Mouse (Mus musculus) heart, postnatal 0 days (tissue): Measurements from ENCODE around the gene Mxi1. TPM values are rescaled to one million over a fixed set of nuclear protein-coding genes. Genes with fewer than 3 reads are reported as not detected.

Experiments used
- ATAC-seq: fragments of 200-750 bp; cut with Nextera tagmentation; 2 replicates; pipeline ENCODE4 v1.8.0; 2017; ENCODE audit warnings: low read depth, moderate number of reproducible peaks, moderate library complexity; ENCODE audit not compliant: insufficient read depth
- DNase-seq: peaks from one replicate; pipeline ENCODE4 v3.0.0-alpha.2; 2016; ENCODE audit warnings: low spot score
- H3K27ac ChIP-seq: fragments of 300-500 bp; sonication (generic); 2 replicates; pipeline ENCODE4 v1.5.1; 2014; ENCODE audit warnings: low read depth, mild to moderate bottlenecking
- H3K27me3 ChIP-seq: fragments of 300-500 bp; sonication (generic); 2 replicates; pipeline ENCODE4 v1.6.1; 2014; ENCODE audit warnings: low read length, mixed read lengths; ENCODE audit not compliant: control insufficient read depth, insufficient read depth
- H3K36me3 ChIP-seq: fragments of 300-500 bp; sonication (generic); replicated peaks from 2 replicates; pipeline ENCODE4 v1.6.1; 2014; ENCODE audit warnings: low read length, mixed read lengths; ENCODE audit not compliant: control insufficient read depth, insufficient read depth
- H3K4me1 ChIP-seq: fragments of 300-500 bp; sonication (generic); 2 replicates; pipeline ENCODE4 v1.6.1; 2014; ENCODE audit warnings: antibody characterized with exemption; ENCODE audit not compliant: control insufficient read depth, insufficient read depth
- H3K4me2 ChIP-seq: fragments of 300-500 bp; sonication (generic); 2 replicates; pipeline ENCODE4 v1.6.1; 2014; ENCODE audit warnings: low read depth, mild to moderate bottlenecking, low read length, moderate library complexity
- H3K4me3 ChIP-seq: fragments of 300-500 bp; sonication (generic); 2 replicates; pipeline ENCODE4 v1.5.1; 2014; ENCODE audit warnings: low read depth, low read length
- H3K9ac ChIP-seq: fragments of 300-500 bp; sonication (generic); replicated peaks from 2 replicates; pipeline ENCODE4 v1.6.1; 2014; ENCODE audit warnings: low read depth, low read length, mixed read lengths
- H3K9me3 ChIP-seq: fragments of 300-500 bp; sonication (generic); replicated peaks from 2 replicates; pipeline ENCODE4 v1.6.1; 2016; ENCODE audit warnings: low read length; ENCODE audit not compliant: control insufficient read depth
- CTCF ChIP-seq: IDR thresholded peaks from 2 replicates; pipeline ENCODE4 v1.5.1; 2016; ENCODE audit warnings: antibody characterized with exemption, control low read depth, low read depth
- EP300 ChIP-seq: IDR thresholded peaks from 2 replicates; pipeline ENCODE4 v1.6.1; 2016; ENCODE audit warnings: antibody characterized with exemption, low read depth
- WGBS: fragments of 180-500 bp; shearing (Covaris S2); extraction: QIAGEN DNeasy Blood & Tissue Kit; methylation state at CpG from one replicate; pipeline ENCODE4 v1.1.7; 2014; 5-methylcytosine and 5-hydroxymethylcytosine counted together
- polyA plus RNA-seq: library from polyadenylated mRNA; unstranded; fragments of >200 nt; fragmentation: Nextera tagmentation; extraction: Ambion mirVana; gene quantifications from 2 replicates; pipeline ENCODE4 v1.2.1, GENCODE M21; 2015
- total RNA-seq: library from RNA; depleted of rRNA; stranded (reverse); fragments of >200 nt; gene quantifications from 2 replicates; pipeline ENCODE4 v1.2.3, GENCODE M21; 2014; ENCODE audit warnings: low replicate concordance

Mxi1 gene
- total and polyA plus RNA-seq, 2 experiments from 2014 or later, result 31.2 to 32.1 TPM

DNA sequence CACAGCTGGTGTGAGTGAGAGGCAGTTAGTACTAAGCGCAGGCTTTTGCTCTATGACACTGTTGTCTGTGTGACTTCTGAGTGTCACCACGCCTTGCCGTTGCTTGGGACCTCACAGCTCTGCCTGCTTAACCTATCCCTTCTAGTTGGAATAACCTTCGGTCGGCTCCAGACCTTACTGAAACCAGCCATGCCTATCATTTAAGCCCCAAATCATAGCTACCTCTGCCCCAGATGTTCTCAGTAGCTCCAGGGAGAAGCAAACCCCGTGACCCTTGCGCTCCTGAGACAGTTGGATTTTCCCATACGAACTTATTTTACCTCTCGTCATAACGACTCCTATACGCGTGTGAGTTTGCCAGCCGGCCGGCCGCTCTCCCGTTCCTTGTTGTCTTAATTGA is 33.7 kb downstream of the Mxi1 start:
- Histone ChIP-seq H3K4me2 (no peak overlapping the region), H3K4me3 (no peak overlapping the region), H3K4me1 (no peaks in the 10 kb centered on the region), H3K27me3 (no peaks in the 10 kb centered on the region), H3K27ac (no peak overlapping the region), H3K9ac (no peak overlapping the region), H3K36me3 (0 out of 2 replicates have a peak, but pooled peaks cover 5% of the 10 kb centered on the region), H3K9me3 (no peaks in the 10 kb centered on the region)
- no peak for ATAC-seq
- 94% methylated on average over 16 of the region's 16 CpGs for WGBS
- no peak for DNase-seq
- no peak for TF ChIP-seq EP300
- TF ChIP-seq CTCF, result no peak

DNA sequence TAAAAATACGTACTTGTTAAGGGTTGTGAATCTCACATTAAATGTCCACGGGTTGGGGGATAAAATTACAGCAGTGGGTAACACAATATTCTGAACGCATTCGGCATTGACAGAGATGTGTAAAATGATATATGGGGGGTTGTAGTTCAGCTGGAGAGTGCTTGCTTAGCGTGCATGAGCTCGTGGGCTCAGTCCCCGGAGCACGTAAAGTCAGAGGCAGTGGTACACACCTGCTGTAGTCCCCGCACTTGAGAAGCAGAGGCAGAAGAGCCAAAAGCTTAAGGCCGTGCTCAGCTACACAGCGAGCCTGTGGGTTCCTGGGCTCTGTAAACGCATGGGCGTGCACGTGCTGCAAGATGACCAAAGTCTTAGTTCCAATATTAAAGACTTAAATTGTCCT is 35.4 kb downstream of the Mxi1 start:
- Histone ChIP-seq H3K36me3 (0 out of 2 replicates have a peak, but pooled peaks cover 7% of the 10 kb centered on the region), H3K9me3 (no peaks in the 10 kb centered on the region), H3K27me3 (no peaks in the 10 kb centered on the region), H3K27ac (no peak overlapping the region), H3K4me3 (no peak overlapping the region), H3K4me1 (no peaks in the 10 kb centered on the region), H3K9ac (no peak overlapping the region), H3K4me2 (no peak overlapping the region)
- TF ChIP-seq EP300 (no peak), CTCF (no peak)
- ATAC-seq (no peak), DNase-seq (no peak)
- WGBS, result 87% methylated on average over 14 of the region's 14 CpGs

DNA sequence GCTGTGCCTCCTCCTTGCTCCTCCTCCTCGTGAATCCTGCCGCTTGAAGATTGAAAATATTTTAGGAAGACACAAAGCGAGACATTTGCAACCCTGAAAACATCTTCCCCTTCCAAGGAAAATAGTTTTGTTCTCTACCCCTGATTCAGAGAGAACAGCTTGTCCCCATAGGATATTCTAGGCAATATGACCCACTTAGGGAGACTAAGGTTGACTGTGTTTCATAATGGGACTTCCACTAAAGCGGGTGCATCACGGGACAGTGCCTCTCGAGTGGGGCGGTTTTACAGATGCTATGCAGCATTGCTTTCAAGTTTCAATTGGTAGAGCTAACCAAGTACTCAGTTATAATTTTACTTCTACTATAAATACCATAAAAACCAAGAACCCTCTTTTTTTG is 43.5 kb downstream of the Mxi1 start:
- no peak for ATAC-seq
- DNase-seq, result no peak
- no peak overlapping the region for H3K4me2 ChIP-seq
- no peak overlapping the region for H3K27ac ChIP-seq
- WGBS, result 88% methylated on average over 7 of the region's 7 CpGs
- H3K27me3 ChIP-seq, result no peaks in the 10 kb centered on the region
- no peak for TF ChIP-seq EP300
- no peak for TF ChIP-seq CTCF
- H3K4me3 ChIP-seq, result no peak overlapping the region
- no peaks in the 10 kb centered on the region for H3K4me1 ChIP-seq
- no peaks in the 10 kb centered on the region for H3K9me3 ChIP-seq
- no peak overlapping the region for H3K9ac ChIP-seq
- H3K36me3 ChIP-seq, result 0 out of 2 replicates have a peak, but pooled peaks cover 14% of the 10 kb centered on the region

GRCm38 (mm10) chr19:53354271-53355000 is 44.1 kb downstream of the Mxi1 start:
- no peak for ATAC-seq
- H3K27ac ChIP-seq, result no peak overlapping the region
- DNase-seq, result no peak
- H3K9ac ChIP-seq, result no peak overlapping the region
- no peaks in the 10 kb centered on the region for H3K4me1 ChIP-seq
- H3K4me2 ChIP-seq, result no peak overlapping the region
- no peak overlapping the region for H3K4me3 ChIP-seq
- 79% methylated on average over 7 of the region's 7 CpGs for WGBS
- H3K36me3 ChIP-seq, result 0 out of 2 replicates have a peak, but pooled peaks cover 14% of the 10 kb centered on the region
- no peaks in the 10 kb centered on the region for H3K27me3 ChIP-seq
- H3K9me3 ChIP-seq, result no peaks in the 10 kb centered on the region
- TF ChIP-seq EP300 (no peak), CTCF (no peak)

GRCm38 (mm10) chr19:53355065-53355464 is 44.7 kb downstream of the Mxi1 start:
- DNase-seq (no peak), ATAC-seq (no peak)
- Histone ChIP-seq H3K4me2 (no peak overlapping the region), H3K27ac (no peak overlapping the region), H3K9me3 (no peaks in the 10 kb centered on the region), H3K36me3 (0 out of 2 replicates have a peak, but pooled peaks cover 14% of the 10 kb centered on the region), H3K4me3 (no peak overlapping the region), H3K27me3 (no peaks in the 10 kb centered on the region), H3K9ac (no peak overlapping the region), H3K4me1 (0 out of 2 replicates have a peak, but pooled peaks cover 2% of the 10 kb centered on the region)
- no peak for TF ChIP-seq EP300
- TF ChIP-seq CTCF, result no peak
- 86% methylated on average over 16 of the region's 16 CpGs for WGBS
